Mouse (Mus musculus): Measurements from ENCODE around the gene Cstb. TPM values are rescaled to one million over a fixed set of nuclear protein-coding genes. Genes with fewer than 3 reads are reported as not detected.

Cstb gene
- polyA plus RNA-seq, 1 experiment from 2014 or later, result 124 TPM

DNA sequence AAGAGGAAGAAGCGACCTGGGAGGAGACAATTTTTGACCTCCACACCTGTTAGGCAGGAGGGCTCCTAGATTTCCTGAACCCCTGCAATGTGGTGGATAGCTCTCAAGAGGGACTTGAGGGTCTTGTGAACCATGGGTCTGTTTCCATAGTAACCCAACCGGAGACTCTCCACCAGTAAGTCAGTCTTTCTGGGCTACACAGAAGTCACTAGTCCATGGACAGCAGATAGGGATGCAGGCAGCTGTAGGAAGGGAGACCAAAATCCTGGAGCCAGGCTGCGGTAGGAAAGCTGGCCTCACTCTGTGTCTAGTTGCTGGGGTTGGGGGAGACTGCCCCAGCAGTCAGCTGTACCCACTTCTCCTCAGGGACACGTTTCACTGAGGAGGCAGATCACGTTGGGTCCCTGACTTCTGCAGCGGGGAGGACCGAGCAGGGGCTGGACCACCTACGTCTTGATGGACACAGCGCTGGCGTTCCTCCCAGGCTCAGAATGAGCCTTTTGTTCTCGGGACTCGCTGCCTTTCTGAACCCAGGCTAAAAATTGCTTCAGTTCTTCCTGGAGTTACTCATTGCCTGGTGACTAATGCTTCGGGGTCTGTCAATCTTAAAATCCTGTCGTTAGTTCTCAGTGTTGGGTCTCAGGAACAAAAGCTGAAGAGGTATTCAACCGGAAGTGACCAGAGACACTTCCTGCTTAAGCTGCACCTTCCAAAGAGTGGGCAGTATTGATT is 45.3 kb downstream of the Cstb start:
- Histone ChIP-seq H3K4me3 (ENCODE audit: control insufficient read depth in 1 of 2, insufficient read depth in 1 of 2, low read depth in 1 of 2, low read length in 2 of 2) (no peak overlapping the region), H3K9me3 (ENCODE audit: control insufficient read depth, low read length) (no peaks in the 10 kb centered on the region), H3K27me3 (ENCODE audit: control insufficient read depth, insufficient read depth, low read length) (no peaks in the 10 kb centered on the region), H3K27ac (replicated peaks in 1 of 2; ENCODE audit: control insufficient read depth in 1 of 2, insufficient read depth in 1 of 2, low read depth in 2 of 2, low read length in 2 of 2) (peak overlapping the region; percentile 31 to 45), H3K9ac (ENCODE audit: low read length) (no peak overlapping the region), H3K36me3 (ENCODE audit: control insufficient read depth, insufficient read depth, low read length) (no peaks in the 10 kb centered on the region), H3K4me1 (ENCODE audit: control insufficient read depth in 2 of 2, insufficient read depth in 2 of 2, low read length in 2 of 2) (peaks cover 0 to 3% of the 10 kb centered on the region in 2 experiments; a peak in 1 of 4 replicates), H3K4me2 (ENCODE audit: low read length) (peak overlapping the region; percentile 40)
- WGBS, result 35% methylated on average over 15 of the region's 15 CpGs
- 0 out of 2 replicates have a peak, but pooled peaks have one; percentile 31 for ATAC-seq (ENCODE audit: insufficient number of reproducible peaks, insufficient read depth, low FRiP score, low read depth)

DNA sequence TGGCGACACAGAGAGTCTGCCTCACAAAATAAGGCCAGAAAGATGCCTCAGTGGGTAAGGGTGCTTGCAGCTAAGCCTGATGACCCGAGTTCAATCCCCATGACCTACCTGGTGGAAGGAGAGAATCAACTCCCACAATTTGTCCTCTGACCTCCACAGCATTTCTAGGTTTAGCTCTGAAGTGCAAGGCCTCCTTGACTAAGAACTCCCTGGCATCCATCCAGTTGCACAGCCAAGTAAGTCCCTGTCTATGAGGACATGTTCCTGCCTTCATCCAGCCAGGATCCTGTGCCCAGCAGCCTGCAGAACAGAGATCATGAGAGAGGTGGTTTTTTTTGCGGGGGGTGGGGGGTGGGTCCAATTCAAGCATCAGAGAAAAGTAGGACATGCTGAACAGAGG is 46.6 kb downstream of the Cstb start:
- WGBS, result 71% methylated on average over 3 of the region's 3 CpGs
- Histone ChIP-seq H3K4me3 (ENCODE audit: control insufficient read depth in 1 of 2, insufficient read depth in 1 of 2, low read depth in 1 of 2, low read length in 2 of 2) (no peak overlapping the region), H3K9me3 (ENCODE audit: control insufficient read depth, low read length) (no peaks in the 10 kb centered on the region), H3K27me3 (ENCODE audit: control insufficient read depth, insufficient read depth, low read length) (no peaks in the 10 kb centered on the region), H3K4me1 (ENCODE audit: control insufficient read depth in 2 of 2, insufficient read depth in 2 of 2, low read length in 2 of 2) (peaks cover 0 to 3% of the 10 kb centered on the region in 2 experiments; a peak in 1 of 4 replicates), H3K9ac (ENCODE audit: low read length) (no peak overlapping the region), H3K36me3 (ENCODE audit: control insufficient read depth, insufficient read depth, low read length) (no peaks in the 10 kb centered on the region), H3K4me2 (ENCODE audit: low read length) (no peak overlapping the region), H3K27ac (replicated peaks in 1 of 2; ENCODE audit: control insufficient read depth in 1 of 2, insufficient read depth in 1 of 2, low read depth in 2 of 2, low read length in 2 of 2) (no peak overlapping the region)
- ATAC-seq (ENCODE audit: insufficient number of reproducible peaks, insufficient read depth, low FRiP score, low read depth), result no peak

DNA sequence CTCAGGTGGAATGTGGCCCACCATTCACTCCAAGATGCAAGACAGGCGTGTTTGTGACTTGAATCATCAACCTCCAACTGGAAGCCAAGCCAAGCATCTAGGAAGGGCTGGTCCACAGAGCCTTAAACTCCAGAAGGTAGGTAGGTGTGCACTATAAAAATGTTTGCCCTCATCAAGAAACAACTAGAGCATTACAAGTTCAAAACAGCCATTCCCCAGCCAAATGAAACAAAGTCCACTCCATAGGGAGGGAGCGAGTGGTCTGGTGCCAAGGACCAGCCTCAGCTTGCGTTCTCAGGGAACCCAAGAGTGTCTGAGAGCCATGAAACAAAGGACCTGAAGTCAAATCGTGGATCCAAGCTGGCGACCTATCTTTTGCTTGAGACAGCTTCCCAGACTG is 48.0 kb downstream of the Cstb start:
- no peak for ATAC-seq (ENCODE audit: insufficient number of reproducible peaks, insufficient read depth, low FRiP score, low read depth)
- 40% methylated on average over 5 of the region's 5 CpGs for WGBS

DNA sequence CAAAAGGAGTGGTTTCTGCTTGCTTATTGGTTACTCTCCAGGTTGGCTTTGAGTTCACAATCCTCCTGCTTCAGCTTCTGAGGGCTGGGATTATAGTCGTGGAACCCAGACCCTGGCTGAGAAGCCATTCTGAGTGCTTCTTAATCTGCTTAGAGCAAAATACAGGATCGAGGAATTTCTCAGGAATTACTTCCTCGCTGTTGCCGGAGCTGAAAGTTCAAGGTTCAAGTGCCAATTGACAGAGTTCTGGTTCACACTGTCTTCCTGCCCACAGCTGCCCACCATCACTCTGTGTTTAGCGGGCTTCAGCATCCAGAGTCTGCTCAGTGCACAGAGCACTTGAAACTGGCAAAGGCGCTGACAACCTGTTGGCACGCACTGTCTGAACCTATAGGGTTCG is 49.3 kb downstream of the Cstb start:
- no peaks in the 10 kb centered on the region for H3K9me3 ChIP-seq (ENCODE audit: control insufficient read depth, low read length)
- ATAC-seq (ENCODE audit: insufficient number of reproducible peaks, insufficient read depth, low FRiP score, low read depth), result no peak
- no peak overlapping the region for H3K27ac ChIP-seq (replicated peaks in 1 of 2; ENCODE audit: control insufficient read depth in 1 of 2, insufficient read depth in 1 of 2, low read depth in 2 of 2, low read length in 2 of 2)
- H3K36me3 ChIP-seq (ENCODE audit: control insufficient read depth, insufficient read depth, low read length), result no peaks in the 10 kb centered on the region
- H3K27me3 ChIP-seq (ENCODE audit: control insufficient read depth, insufficient read depth, low read length), result no peaks in the 10 kb centered on the region
- no peak overlapping the region for H3K9ac ChIP-seq (ENCODE audit: low read length)
- peaks cover 0 to 3% of the 10 kb centered on the region in 2 experiments; a peak in 1 of 4 replicates for H3K4me1 ChIP-seq (ENCODE audit: control insufficient read depth in 2 of 2, insufficient read depth in 2 of 2, low read length in 2 of 2)
- H3K4me2 ChIP-seq (ENCODE audit: low read length), result no peak overlapping the region
- H3K4me3 ChIP-seq (ENCODE audit: control insufficient read depth in 1 of 2, insufficient read depth in 1 of 2, low read depth in 1 of 2, low read length in 2 of 2), result no peak overlapping the region
- WGBS, result 50% methylated on average over 8 of the region's 8 CpGs

More for the DNA sequence above, 48.0 kb downstream of the Cstb start:
- Histone ChIP-seq H3K36me3 (ENCODE audit: control insufficient read depth, insufficient read depth, low read length) (no peaks in the 10 kb centered on the region), H3K4me2 (ENCODE audit: low read length) (no peak overlapping the region), H3K4me3 (ENCODE audit: control insufficient read depth in 1 of 2, insufficient read depth in 1 of 2, low read depth in 1 of 2, low read length in 2 of 2) (no peak overlapping the region), H3K27ac (replicated peaks in 1 of 2; ENCODE audit: control insufficient read depth in 1 of 2, insufficient read depth in 1 of 2, low read depth in 2 of 2, low read length in 2 of 2) (no peak overlapping the region), H3K9me3 (ENCODE audit: control insufficient read depth, low read length) (no peaks in the 10 kb centered on the region), H3K27me3 (ENCODE audit: control insufficient read depth, insufficient read depth, low read length) (no peaks in the 10 kb centered on the region), H3K4me1 (ENCODE audit: control insufficient read depth in 2 of 2, insufficient read depth in 2 of 2, low read length in 2 of 2) (peaks cover 0 to 3% of the 10 kb centered on the region in 2 experiments; a peak in 1 of 4 replicates), H3K9ac (ENCODE audit: low read length) (no peak overlapping the region)

GRCm38 (mm10) chr10:78476821-78477220 is 51.4 kb downstream of the Cstb start:
- WGBS, result 63% methylated on average over 4 of the region's 4 CpGs

More at GRCm38 (mm10) chr10:78476821-78477220, 51.4 kb downstream of the Cstb start:
- Histone ChIP-seq H3K4me3 (ENCODE audit: control insufficient read depth in 1 of 2, insufficient read depth in 1 of 2, low read depth in 1 of 2, low read length in 2 of 2) (no peak overlapping the region), H3K27ac (replicated peaks in 1 of 2; ENCODE audit: control insufficient read depth in 1 of 2, insufficient read depth in 1 of 2, low read depth in 2 of 2, low read length in 2 of 2) (no peak overlapping the region), H3K4me1 (ENCODE audit: control insufficient read depth in 2 of 2, insufficient read depth in 2 of 2, low read length in 2 of 2) (peaks cover 3 to 5% of the 10 kb centered on the region in 2 experiments; a peak in 3 of 4 replicates), H3K4me2 (ENCODE audit: low read length) (no peak overlapping the region), H3K9me3 (ENCODE audit: control insufficient read depth, low read length) (no peaks in the 10 kb centered on the region), H3K9ac (ENCODE audit: low read length) (no peak overlapping the region), H3K36me3 (ENCODE audit: control insufficient read depth, insufficient read depth, low read length) (no peaks in the 10 kb centered on the region), H3K27me3 (ENCODE audit: control insufficient read depth, insufficient read depth, low read length) (no peaks in the 10 kb centered on the region)
- ATAC-seq (ENCODE audit: insufficient number of reproducible peaks, insufficient read depth, low FRiP score, low read depth), result no peak

Small RNAs within 50 kb of the gene (microRNA-seq; reads per million reads assigned to microRNA genes)
- gene Mir6410, result not detected
- gene Mir6907, result not detected
- gene Mir6908, result not detected

Other genes with a start within 250 kb of the Cstb start
- gene Pwp2, start 240.5 kb upstream of the Cstb start, polyA plus RNA-seq (2014; fragmentation: Nextera tagmentation; extraction: Ambion mirVana), result 8.4 and 8.6 TPM in 2 replicates
- 15.4 and 19.0 TPM in 2 replicates for gene Trappc10, start 181.0 kb upstream of the Cstb start, polyA plus RNA-seq (2014; fragmentation: Nextera tagmentation; extraction: Ambion mirVana)
- gene Agpat3, start 73.2 kb upstream of the Cstb start, polyA plus RNA-seq (2014; fragmentation: Nextera tagmentation; extraction: Ambion mirVana), result 61.2 and 66.0 TPM in 2 replicates
- gene Rrp1, start 12.6 kb upstream of the Cstb start, polyA plus RNA-seq (2014; fragmentation: Nextera tagmentation; extraction: Ambion mirVana), result 176 and 191 TPM in 2 replicates
- gene Pdxk, start 39.3 kb downstream of the Cstb start, polyA plus RNA-seq (2014; fragmentation: Nextera tagmentation; extraction: Ambion mirVana), result 4.0 and 4.5 TPM in 2 replicates
- not detected in 2 replicates for gene Olfr1358, start 91.8 kb downstream of the Cstb start, polyA plus RNA-seq (2014; fragmentation: Nextera tagmentation; extraction: Ambion mirVana)
- gene Ilvbl, start 148.7 kb downstream of the Cstb start, polyA plus RNA-seq (2014; fragmentation: Nextera tagmentation; extraction: Ambion mirVana), result 51.7 and 52.6 TPM in 2 replicates
- 13.7 and 15.6 TPM in 2 replicates for gene Syde1, start 166.3 kb downstream of the Cstb start, polyA plus RNA-seq (2014; fragmentation: Nextera tagmentation; extraction: Ambion mirVana)
- not detected in 2 replicates for gene Olfr1357, start 192.4 kb downstream of the Cstb start, polyA plus RNA-seq (2014; fragmentation: Nextera tagmentation; extraction: Ambion mirVana)

Measured in heart, embryonic 14.5 days (tissue).